Mouse (Mus musculus) hindbrain, embryonic 15.5 days (tissue): ENCODE results near the gene Tm9sf4. TPM values are rescaled to one million over a fixed set of nuclear protein-coding genes. Genes with fewer than 3 reads are reported as not detected.

ENCODE experiments used
- ATAC-seq: fragments of 200-750 bp; cut with Nextera tagmentation; 2 replicates; pipeline ENCODE4 v1.8.0; 2017; ENCODE audit warnings: low read depth, moderate number of reproducible peaks, moderate TSS enrichment; ENCODE audit not compliant: low FRiP score
- H3K27ac ChIP-seq: fragments of 300-500 bp; sonication (generic); replicated peaks from 2 replicates; pipeline ENCODE4 v1.5.1; 2015; ENCODE audit warnings: mild to moderate bottlenecking, inconsistent platforms
- H3K27me3 ChIP-seq: fragments of 300-500 bp; sonication (generic); 2 replicates; pipeline ENCODE4 v1.6.1; 2015; ENCODE audit warnings: control low read depth, inconsistent platforms
- H3K36me3 ChIP-seq: fragments of 300-500 bp; sonication (generic); 2 replicates; pipeline ENCODE4 v1.6.1; 2015; ENCODE audit warnings: control low read depth, inconsistent platforms
- H3K4me1 ChIP-seq: fragments of 300-500 bp; sonication (generic); replicated peaks from 2 replicates; pipeline ENCODE4 v1.6.1; 2015; ENCODE audit warnings: control low read depth, inconsistent platforms
- H3K4me2 ChIP-seq: fragments of 300-500 bp; sonication (generic); 2 replicates; pipeline ENCODE4 v1.6.1; 2015; ENCODE audit warnings: moderate library complexity, mild to moderate bottlenecking, inconsistent platforms
- H3K4me3 ChIP-seq: fragments of 300-500 bp; sonication (generic); 2 replicates; pipeline ENCODE4 v1.5.1; 2015; ENCODE audit warnings: mild to moderate bottlenecking, inconsistent platforms
- H3K9ac ChIP-seq: fragments of 300-500 bp; sonication (generic); 2 replicates; pipeline ENCODE4 v1.6.1; 2015; ENCODE audit warnings: inconsistent platforms
- H3K9me3 ChIP-seq: fragments of 300-500 bp; sonication (generic); 2 replicates; pipeline ENCODE4 v1.6.1; 2016; ENCODE audit warnings: control low read depth, inconsistent platforms
- WGBS: fragments of 180-500 bp; shearing (Covaris S2); methylation state at CpG from one replicate; pipeline ENCODE4 v1.1.7; 2015; 5-methylcytosine and 5-hydroxymethylcytosine counted together
- polyA plus RNA-seq: library from polyadenylated mRNA; unstranded; fragments of >200 nt; fragmentation: Nextera tagmentation; extraction: Ambion mirVana; gene quantifications from 2 replicates; pipeline ENCODE4 v1.2.1, GENCODE M21; 2015

Tm9sf4 gene
- polyA plus RNA-seq, 1 experiment from 2014 or later, result 85.6 TPM

GRCm38 (mm10) chr2:153198485-153198884, 37.4 kb downstream of the Tm9sf4 start:
- ATAC-seq, result no peak
- Histone ChIP-seq H3K4me2 (no peak overlapping the region), H3K9ac (no peak overlapping the region), H3K27me3 (no peaks in the 10 kb centered on the region), H3K9me3 (no peaks in the 10 kb centered on the region), H3K36me3 (peaks cover 60% of the 10 kb centered on the region), H3K4me1 (no peaks in the 10 kb centered on the region), H3K4me3 (no peak overlapping the region), H3K27ac (no peak overlapping the region)
- WGBS, result 81% methylated on average over 5 of the region's 5 CpGs

- H3K4me1 ChIP-seq, result no peaks in the 10 kb centered on the region
- H3K27me3 ChIP-seq, result no peaks in the 10 kb centered on the region
- no peak overlapping the region for H3K4me2 ChIP-seq
- no peak overlapping the region for H3K27ac ChIP-seq
- no peak overlapping the region for H3K9ac ChIP-seq
- H3K4me3 ChIP-seq, result no peak overlapping the region
- WGBS, result 93% methylated on average over 2 of the region's 2 CpGs
- H3K9me3 ChIP-seq, result no peaks in the 10 kb centered on the region
- ATAC-seq, result no peak
- H3K36me3 ChIP-seq, result peaks cover 63% of the 10 kb centered on the region
These were observed 38.0 kb downstream of the Tm9sf4 start for GRCm38 (mm10) chr2:153199114-153199513.

GRCm38 (mm10) chr2:153202766-153203165, 41.7 kb downstream of the Tm9sf4 start:
- Histone ChIP-seq H3K9me3 (no peaks in the 10 kb centered on the region), H3K9ac (no peak overlapping the region), H3K4me2 (no peak overlapping the region), H3K4me1 (no peaks in the 10 kb centered on the region), H3K4me3 (no peak overlapping the region), H3K27ac (no peak overlapping the region), H3K36me3 (peaks cover 65% of the 10 kb centered on the region), H3K27me3 (no peaks in the 10 kb centered on the region)
- ATAC-seq, result no peak
- 74% methylated on average over 1 of the region's 1 CpGs for WGBS

GRCm38 (mm10) chr2:153208149-153208548, 47.0 kb downstream of the Tm9sf4 start:
- H3K4me3 ChIP-seq, result no peak overlapping the region
- ATAC-seq, result no peak
- H3K4me1 ChIP-seq, result no peaks in the 10 kb centered on the region
- no peak overlapping the region for H3K9ac ChIP-seq
- no peak overlapping the region for H3K27ac ChIP-seq
- no peaks in the 10 kb centered on the region for H3K9me3 ChIP-seq
- peaks cover 57% of the 10 kb centered on the region for H3K36me3 ChIP-seq
- no peaks in the 10 kb centered on the region for H3K27me3 ChIP-seq
- H3K4me2 ChIP-seq, result no peak overlapping the region
- 100% methylated on average over 2 of the region's 2 CpGs for WGBS

GRCm38 (mm10) chr2:153209286-153209685, 48.2 kb downstream of the Tm9sf4 start:
- H3K4me2 ChIP-seq, result no peak overlapping the region
- no peaks in the 10 kb centered on the region for H3K4me1 ChIP-seq
- H3K4me3 ChIP-seq, result no peak overlapping the region
- no peak overlapping the region for H3K9ac ChIP-seq
- peaks cover 51% of the 10 kb centered on the region for H3K36me3 ChIP-seq
- H3K9me3 ChIP-seq, result no peaks in the 10 kb centered on the region
- WGBS, result 93% methylated on average over 5 of the region's 5 CpGs
- no peak for ATAC-seq
- no peak overlapping the region for H3K27ac ChIP-seq
- H3K27me3 ChIP-seq, result no peaks in the 10 kb centered on the region

GRCm38 (mm10) chr2:153211451-153211850, 50.3 kb downstream of the Tm9sf4 start:
- WGBS, result 95% methylated on average over 5 of the region's 5 CpGs
- Histone ChIP-seq H3K4me1 (no peaks in the 10 kb centered on the region), H3K9me3 (no peaks in the 10 kb centered on the region), H3K27ac (no peak overlapping the region), H3K4me2 (no peak overlapping the region), H3K36me3 (peaks cover 34% of the 10 kb centered on the region), H3K9ac (no peak overlapping the region), H3K27me3 (no peaks in the 10 kb centered on the region), H3K4me3 (no peak overlapping the region)
- ATAC-seq, result no peak

GRCm38 (mm10) chr2:153213351-153213750, 52.2 kb downstream of the Tm9sf4 start:
- Histone ChIP-seq H3K4me1 (no peaks in the 10 kb centered on the region), H3K27ac (no peak overlapping the region), H3K9ac (no peak overlapping the region), H3K4me3 (no peak overlapping the region), H3K9me3 (no peaks in the 10 kb centered on the region), H3K4me2 (no peak overlapping the region), H3K36me3 (peaks cover 19% of the 10 kb centered on the region), H3K27me3 (no peaks in the 10 kb centered on the region)
- WGBS, result 88% methylated on average over 4 of the region's 4 CpGs
- ATAC-seq, result no peak

- Histone ChIP-seq H3K9ac (no peak overlapping the region), H3K4me2 (no peak overlapping the region), H3K27ac (no peak overlapping the region), H3K9me3 (no peaks in the 10 kb centered on the region), H3K36me3 (peaks cover 6% of the 10 kb centered on the region), H3K4me3 (no peak overlapping the region), H3K4me1 (no peaks in the 10 kb centered on the region), H3K27me3 (no peaks in the 10 kb centered on the region)
- 80% methylated on average over 6 of the region's 6 CpGs for WGBS
- no peak for ATAC-seq
These were observed 53.7 kb downstream of the Tm9sf4 start for GRCm38 (mm10) chr2:153214771-153215259.

- H3K36me3 ChIP-seq, result peaks cover 2% of the 10 kb centered on the region; the same call in 1 of the 2 replicates
- no peak overlapping the region for H3K27ac ChIP-seq
- H3K27me3 ChIP-seq, result no peaks in the 10 kb centered on the region
- ATAC-seq, result no peak
- 92% methylated on average over 4 of the region's 4 CpGs for WGBS
- H3K9ac ChIP-seq, result no peak overlapping the region
- H3K9me3 ChIP-seq, result no peaks in the 10 kb centered on the region
- H3K4me2 ChIP-seq, result no peak overlapping the region
- H3K4me1 ChIP-seq, result no peaks in the 10 kb centered on the region
- H3K4me3 ChIP-seq, result no peak overlapping the region
These were observed 54.3 kb downstream of the Tm9sf4 start for GRCm38 (mm10) chr2:153215421-153215820.

- Histone ChIP-seq H3K4me2 (no peak overlapping the region), H3K4me1 (no peaks in the 10 kb centered on the region), H3K36me3 (peaks cover 8% of the 10 kb centered on the region; the same call in 1 of the 2 replicates), H3K9me3 (no peaks in the 10 kb centered on the region), H3K27ac (no peak overlapping the region), H3K9ac (no peak overlapping the region), H3K27me3 (no peaks in the 10 kb centered on the region), H3K4me3 (no peak overlapping the region)
- no peak for ATAC-seq
- 89% methylated on average over 10 of the region's 10 CpGs for WGBS
These were observed 56.8 kb downstream of the Tm9sf4 start for GRCm38 (mm10) chr2:153217826-153218340.

GRCm38 (mm10) chr2:153218516-153218915, 57.4 kb downstream of the Tm9sf4 start:
- Histone ChIP-seq H3K27ac (no peak overlapping the region), H3K4me3 (no peak overlapping the region), H3K4me2 (no peak overlapping the region), H3K4me1 (no peaks in the 10 kb centered on the region), H3K9ac (no peak overlapping the region), H3K9me3 (no peaks in the 10 kb centered on the region), H3K36me3 (peaks cover 8% of the 10 kb centered on the region; the same call in 1 of the 2 replicates), H3K27me3 (no peaks in the 10 kb centered on the region)
- ATAC-seq, result no peak
- WGBS, result 74% methylated on average over 3 of the region's 3 CpGs

GRCm38 (mm10) chr2:153221620-153222019, 60.5 kb downstream of the Tm9sf4 start:
- no peak for ATAC-seq
- H3K36me3 ChIP-seq, result peaks cover 8% of the 10 kb centered on the region; the same call in 1 of the 2 replicates
- H3K4me3 ChIP-seq, result no peak overlapping the region
- no peak overlapping the region for H3K9ac ChIP-seq
- H3K9me3 ChIP-seq, result no peaks in the 10 kb centered on the region
- H3K27ac ChIP-seq, result no peak overlapping the region
- H3K4me2 ChIP-seq, result no peak overlapping the region
- H3K4me1 ChIP-seq, result peaks cover 18% of the 10 kb centered on the region
- 97% methylated on average over 4 of the region's 4 CpGs for WGBS
- no peaks in the 10 kb centered on the region for H3K27me3 ChIP-seq

- no peak overlapping the region for H3K9ac ChIP-seq
- H3K4me3 ChIP-seq, result no peak overlapping the region
- H3K9me3 ChIP-seq, result no peaks in the 10 kb centered on the region
- no peaks in the 10 kb centered on the region for H3K27me3 ChIP-seq
- peaks cover 8% of the 10 kb centered on the region; the same call in 1 of the 2 replicates for H3K36me3 ChIP-seq
- ATAC-seq, result no peak
- no peak overlapping the region for H3K27ac ChIP-seq
- peaks cover 18% of the 10 kb centered on the region for H3K4me1 ChIP-seq
- no peak overlapping the region for H3K4me2 ChIP-seq
These were observed 61.0 kb downstream of the Tm9sf4 start for GRCm38 (mm10) chr2:153222130-153222529.
